Mouse (Mus musculus): ENCODE data around the gene Gm45521. TPM values are rescaled to one million over a fixed set of nuclear protein-coding genes. Genes with fewer than 3 reads are reported as not detected.
A peak's percentile ranks its signal among the peaks of the same experiment; 100 is the strongest.

Gm45521 gene
- polyA plus RNA-seq, 1 experiment from 2014 or later, result not detected

GRCm38 (mm10) chr14:7944349-7945039 is 12.6 kb upstream of the Gm45521 start:
- Histone ChIP-seq H3K4me2 (ENCODE audit: low read depth, low read length) (no peak overlapping the region), H3K36me3 (replicated peaks; ENCODE audit: insufficient read depth, low read length) (peaks cover 3% of the 10 kb centered on the region; the same call in 1 of the 2 replicates), H3K4me1 (ENCODE audit: insufficient read depth) (peaks cover 6% of the 10 kb centered on the region), H3K9me3 (ENCODE audit: low read length) (no peaks in the 10 kb centered on the region), H3K9ac (replicated peaks) (no peak overlapping the region), H3K27ac (ENCODE audit: low read depth) (no peak overlapping the region), H3K4me3 (ENCODE audit: low read depth, low read length) (no peak overlapping the region), H3K27me3 (ENCODE audit: insufficient read depth, low read length) (no peaks in the 10 kb centered on the region)
- WGBS (ENCODE audit: insufficient replicate concordance), result 45% methylated on average over 8 of the region's 8 CpGs
- TF ChIP-seq EP300 (IDR thresholded peaks at IDR 0.05; ENCODE audit: low read depth) (no peak), CTCF (IDR thresholded peaks at IDR 0.05; ENCODE audit: low read depth) (peak; percentile 45)
- ATAC-seq (no peak), DNase-seq (no peak)

- no peaks in the 10 kb centered on the region for H3K27me3 ChIP-seq (ENCODE audit: insufficient read depth, low read length)
- no peak overlapping the region for H3K27ac ChIP-seq (ENCODE audit: low read depth)
- DNase-seq (no peak), ATAC-seq (no peak)
- TF ChIP-seq EP300 (IDR thresholded peaks at IDR 0.05; ENCODE audit: low read depth), result no peak
- no peak for TF ChIP-seq CTCF (IDR thresholded peaks at IDR 0.05; ENCODE audit: low read depth)
- no peak overlapping the region for H3K4me2 ChIP-seq (ENCODE audit: low read depth, low read length)
- no peak overlapping the region for H3K9ac ChIP-seq (replicated peaks)
- H3K36me3 ChIP-seq (replicated peaks; ENCODE audit: insufficient read depth, low read length), result peaks cover 1% of the 10 kb centered on the region; the same call in 1 of the 2 replicates
- no peak overlapping the region for H3K4me3 ChIP-seq (ENCODE audit: low read depth, low read length)
- H3K4me1 ChIP-seq (ENCODE audit: insufficient read depth), result peaks cover 6% of the 10 kb centered on the region
- H3K9me3 ChIP-seq (ENCODE audit: low read length), result no peaks in the 10 kb centered on the region
- WGBS (ENCODE audit: insufficient replicate concordance), result 52% methylated on average over 5 of the region's 5 CpGs
These were observed 11.8 kb upstream of the Gm45521 start for GRCm38 (mm10) chr14:7945261-7945660.

- TF ChIP-seq EP300 (IDR thresholded peaks at IDR 0.05; ENCODE audit: low read depth) (no peak), CTCF (IDR thresholded peaks at IDR 0.05; ENCODE audit: low read depth) (no peak)
- H3K4me3 ChIP-seq (ENCODE audit: low read depth, low read length), result no peak overlapping the region
- peak overlapping the region; percentile 80; the same call in 1 of the 2 replicates for H3K27ac ChIP-seq (ENCODE audit: low read depth)
- ATAC-seq, result no peak
- no peak overlapping the region for H3K4me2 ChIP-seq (ENCODE audit: low read depth, low read length)
- peaks cover 10% of the 10 kb centered on the region for H3K4me1 ChIP-seq (ENCODE audit: insufficient read depth)
- no peaks in the 10 kb centered on the region for H3K27me3 ChIP-seq (ENCODE audit: insufficient read depth, low read length)
- 0 out of 2 replicates have a peak, but pooled peaks cover 4% of the 10 kb centered on the region for H3K36me3 ChIP-seq (replicated peaks; ENCODE audit: insufficient read depth, low read length)
- 79% methylated on average over 9 of the region's 9 CpGs for WGBS (ENCODE audit: insufficient replicate concordance)
- H3K9ac ChIP-seq (replicated peaks), result no peak overlapping the region
- H3K9me3 ChIP-seq (ENCODE audit: low read length), result no peaks in the 10 kb centered on the region
- no peak for DNase-seq
These were observed 5.9 kb upstream of the Gm45521 start for GRCm38 (mm10) chr14:7951234-7951633.

- no peaks in the 10 kb centered on the region for H3K9me3 ChIP-seq (ENCODE audit: low read length)
- no peak for TF ChIP-seq CTCF (IDR thresholded peaks at IDR 0.05; ENCODE audit: low read depth)
- no peak for TF ChIP-seq EP300 (IDR thresholded peaks at IDR 0.05; ENCODE audit: low read depth)
- 36% methylated on average over 12 of the region's 12 CpGs for WGBS (ENCODE audit: insufficient replicate concordance)
- DNase-seq (peak; percentile 81), ATAC-seq (peak; percentile 96)
- H3K4me1 ChIP-seq (ENCODE audit: insufficient read depth), result peaks cover 10% of the 10 kb centered on the region
- H3K4me2 ChIP-seq (ENCODE audit: low read depth, low read length), result peak overlapping the region; percentile 22
- no peaks in the 10 kb centered on the region for H3K27me3 ChIP-seq (ENCODE audit: insufficient read depth, low read length)
- H3K9ac ChIP-seq (replicated peaks), result no peak overlapping the region; the same call in 1 of the 2 replicates
- no peak overlapping the region for H3K4me3 ChIP-seq (ENCODE audit: low read depth, low read length)
- H3K27ac ChIP-seq (ENCODE audit: low read depth), result peak overlapping the region; percentile 80
- 0 out of 2 replicates have a peak, but pooled peaks cover 4% of the 10 kb centered on the region for H3K36me3 ChIP-seq (replicated peaks; ENCODE audit: insufficient read depth, low read length)
These were observed 4.4 kb upstream of the Gm45521 start for GRCm38 (mm10) chr14:7952610-7953254.

- Histone ChIP-seq H3K9ac (replicated peaks) (no peak overlapping the region), H3K4me2 (ENCODE audit: low read depth, low read length) (no peak overlapping the region), H3K9me3 (ENCODE audit: low read length) (no peaks in the 10 kb centered on the region), H3K27me3 (ENCODE audit: insufficient read depth, low read length) (no peaks in the 10 kb centered on the region), H3K27ac (ENCODE audit: low read depth) (no peak overlapping the region), H3K4me1 (ENCODE audit: insufficient read depth) (peaks cover 10% of the 10 kb centered on the region), H3K36me3 (replicated peaks; ENCODE audit: insufficient read depth, low read length) (0 out of 2 replicates have a peak, but pooled peaks cover 4% of the 10 kb centered on the region), H3K4me3 (ENCODE audit: low read depth, low read length) (no peak overlapping the region)
- TF ChIP-seq EP300 (IDR thresholded peaks at IDR 0.05; ENCODE audit: low read depth) (no peak), CTCF (IDR thresholded peaks at IDR 0.05; ENCODE audit: low read depth) (no peak)
- ATAC-seq, result no peak
- WGBS (ENCODE audit: insufficient replicate concordance), result 55% methylated on average over 6 of the region's 6 CpGs
- no peak for DNase-seq
These were observed 3.0 kb upstream of the Gm45521 start for GRCm38 (mm10) chr14:7954071-7954471.

GRCm38 (mm10) chr14:7956427-7956826 is 661 bp upstream of the Gm45521 start:
- 0 out of 2 replicates have a peak, but pooled peaks cover 4% of the 10 kb centered on the region for H3K36me3 ChIP-seq (replicated peaks; ENCODE audit: insufficient read depth, low read length)
- H3K4me2 ChIP-seq (ENCODE audit: low read depth, low read length), result no peak overlapping the region
- H3K27me3 ChIP-seq (ENCODE audit: insufficient read depth, low read length), result no peaks in the 10 kb centered on the region
- no peak overlapping the region for H3K4me3 ChIP-seq (ENCODE audit: low read depth, low read length)
- ATAC-seq, result no peak
- no peaks in the 10 kb centered on the region for H3K9me3 ChIP-seq (ENCODE audit: low read length)
- TF ChIP-seq CTCF (IDR thresholded peaks at IDR 0.05; ENCODE audit: low read depth), result no peak
- TF ChIP-seq EP300 (IDR thresholded peaks at IDR 0.05; ENCODE audit: low read depth), result no peak
- WGBS (ENCODE audit: insufficient replicate concordance), result 79% methylated on average over 10 of the region's 10 CpGs
- H3K9ac ChIP-seq (replicated peaks), result no peak overlapping the region
- H3K27ac ChIP-seq (ENCODE audit: low read depth), result no peak overlapping the region
- peaks cover 10% of the 10 kb centered on the region for H3K4me1 ChIP-seq (ENCODE audit: insufficient read depth)
- no peak for DNase-seq

All from liver, postnatal 0 days (tissue).